Mouse (Mus musculus): ENCODE measurements around the gene Bpifa3. TPM values are rescaled to one million over a fixed set of nuclear protein-coding genes. Genes with fewer than 3 reads are reported as not detected.
"Not testable (repeated sequence)": the region's sequence is repeated elsewhere in the genome, so short reads cannot be mapped to it uniquely, and the experiment has no call there.

The Bpifa3 gene
- not detected for total RNA-seq (2021)

GRCm38 (mm10) chr2:154130120-154130519 lies at the start of gene Bpifa3:
Gene Bpifa3, plus strand, starts transcription at chr2:154130336.
- DNase-seq (ENCODE audit: low spot score in 2 of 2): no peak
- intact Hi-C loops (cut with DNase I): no loop called here

- intact Hi-C loops (cut with DNase I): no loop called here
- DNase-seq (ENCODE audit: low spot score in 2 of 2): no peak
These were observed 32.4 kb upstream of the Bpifa3 start for GRCm38 (mm10) chr2:154097734-154098133.

GRCm38 (mm10) chr2:154117381-154117780 lies 12.8 kb upstream of the Bpifa3 start:
- no peak for DNase-seq (ENCODE audit: low spot score in 2 of 2)
- intact Hi-C loops (cut with DNase I): no loop called here

- intact Hi-C loops (cut with DNase I): no loop called here
- no peak for DNase-seq (ENCODE audit: low spot score in 2 of 2)
These were observed 12.4 kb downstream of the Bpifa3 start, which contains the start of gene Bpifa1 for GRCm38 (mm10) chr2:154142580-154142979. Gene Bpifa1, plus strand, starts transcription at chr2:154142880.

- no peak for DNase-seq (ENCODE audit: low spot score in 2 of 2)
- intact Hi-C loops (cut with DNase I): no loop called here
These were observed 13.6 kb downstream of the Bpifa3 start for GRCm38 (mm10) chr2:154143735-154144134.

- no peak for DNase-seq (ENCODE audit: low spot score in 2 of 2)
- intact Hi-C loops (cut with DNase I): no loop called here
These were observed 17.4 kb downstream of the Bpifa3 start for GRCm38 (mm10) chr2:154147496-154147895.

- intact Hi-C loops (cut with DNase I): no loop called here
- DNase-seq (ENCODE audit: low spot score in 2 of 2): peak in 1 of 2 experiments; percentile 30
These were observed 28.3 kb downstream of the Bpifa3 start for GRCm38 (mm10) chr2:154158433-154158832.

- no peak for DNase-seq (ENCODE audit: low spot score in 2 of 2)
- intact Hi-C loops (cut with DNase I): no loop called here
These were observed 32.2 kb downstream of the Bpifa3 start, which contains the start of gene Bpifa5 for GRCm38 (mm10) chr2:154162307-154162706. Gene Bpifa5, plus strand, starts transcription at chr2:154162607.

GRCm38 (mm10) chr2:154163306-154163705 lies 33.2 kb downstream of the Bpifa3 start:
- DNase-seq (ENCODE audit: low spot score in 2 of 2): no peak
- intact Hi-C loops (cut with DNase I): no loop called here

- intact Hi-C loops (cut with DNase I): no loop called here
- no peak for DNase-seq (ENCODE audit: low spot score in 2 of 2)
These were observed 39.0 kb downstream of the Bpifa3 start for GRCm38 (mm10) chr2:154169172-154169571.

GRCm38 (mm10) chr2:154171621-154172020 lies 41.5 kb downstream of the Bpifa3 start:
- no peak for DNase-seq (ENCODE audit: low spot score in 2 of 2)
- intact Hi-C loops (cut with DNase I): no loop called here

GRCm38 (mm10) chr2:154173313-154173712 lies 43.2 kb downstream of the Bpifa3 start:
- intact Hi-C loops (cut with DNase I): no loop called here
- peak in 1 of 2 experiments; percentile 18 for DNase-seq (ENCODE audit: low spot score in 2 of 2)

- intact Hi-C loops (cut with DNase I); DNase-seq (ENCODE audit: low spot score in 2 of 2): not testable (repeated sequence)
These were observed 51.8 kb downstream of the Bpifa3 start for GRCm38 (mm10) chr2:154181900-154182299.

GRCm38 (mm10) chr2:154183061-154183460 lies 52.9 kb downstream of the Bpifa3 start:
- DNase-seq (ENCODE audit: low spot score in 2 of 2): not testable (repeated sequence)

GRCm38 (mm10) chr2:154185319-154185718 lies 55.2 kb downstream of the Bpifa3 start:
- intact Hi-C loops (cut with DNase I): no loop called here
- DNase-seq (ENCODE audit: low spot score in 2 of 2): no peak

More at GRCm38 (mm10) chr2:154183061-154183460, 52.9 kb downstream of the Bpifa3 start:
- intact Hi-C loops (cut with DNase I): not testable (repeated sequence)

GRCm38 (mm10) chr2:154185748-154186147 lies 55.6 kb downstream of the Bpifa3 start:
- DNase-seq (ENCODE audit: low spot score in 2 of 2): no peak

GRCm38 (mm10) chr2:154187468-154187867 lies 57.3 kb downstream of the Bpifa3 start:
- DNase-seq (ENCODE audit: low spot score in 2 of 2): no peak
- intact Hi-C loops (cut with DNase I): no loop called here

More at GRCm38 (mm10) chr2:154185748-154186147, 55.6 kb downstream of the Bpifa3 start:
- intact Hi-C loops (cut with DNase I): no loop called here

Other genes starting within 250 kb of the Bpifa3 start
- not detected for gene Bpifb6, start 229.9 kb upstream of the Bpifa3 start, total RNA-seq (2021)
- gene Bpifb3, start 212.1 kb upstream of the Bpifa3 start, total RNA-seq (2021): not detected
- not detected for gene Bpifb4, start 192.1 kb upstream of the Bpifa3 start, total RNA-seq (2021)
- not detected for gene Bpifa6, start 155.4 kb upstream of the Bpifa3 start, total RNA-seq (2021)
- not detected for gene Bpifa2, start 122.1 kb upstream of the Bpifa3 start, total RNA-seq (2021)
- not detected for gene Bpifa1, start 12.5 kb downstream of the Bpifa3 start, total RNA-seq (2021)
- gene Bpifa5, start 32.3 kb downstream of the Bpifa3 start, total RNA-seq (2021): not detected
- gene Bpifb1, start 60.5 kb downstream of the Bpifa3 start, total RNA-seq (2021): under 1 TPM in 1 of 2 experiments, not detected in 1; 0.25 TPM
- not detected for gene Bpifb5, start 93.4 kb downstream of the Bpifa3 start, total RNA-seq (2021)
- gene Bpifb9a, start 127.5 kb downstream of the Bpifa3 start, total RNA-seq (2021): not detected
- not detected for gene Bpifb9b, start 176.9 kb downstream of the Bpifa3 start, total RNA-seq (2021)
- gene Cdk5rap1, start 242.7 kb downstream of the Bpifa3 start, total RNA-seq (2021): 10 to 100 TPM; 11.2 to 17.5 TPM

All from left cerebral cortex, postnatal 36 days (tissue).